Mouse (Mus musculus): ENCODE results near the gene Uvrag. TPM values are rescaled to one million over a fixed set of nuclear protein-coding genes. Genes with fewer than 3 reads are reported as not detected.

Gene Uvrag
- polyA plus RNA-seq, 1 experiment from 2014 or later: 16.5 TPM

- 72% methylated on average over 2 of the region's 2 CpGs for WGBS
- H3K9me3 ChIP-seq: no peaks in the 10 kb centered on the region
Measured at GRCm38 (mm10) chr7:98985935-98986334, 155.0 kb downstream of the Uvrag start.

GRCm38 (mm10) chr7:98985489-98985888, 155.5 kb downstream of the Uvrag start:
- Histone ChIP-seq H3K9ac (no peak overlapping the region), H3K9me3 (no peaks in the 10 kb centered on the region), H3K27ac (0 out of 2 replicates have a peak overlapping the region, but pooled peaks have one; percentile 16), H3K4me2 (no peak overlapping the region), H3K36me3 (peaks cover 18% of the 10 kb centered on the region; the same call in 1 of the 2 replicates), H3K4me3 (no peak overlapping the region), H3K4me1 (peaks cover 42% of the 10 kb centered on the region), H3K27me3 (no peaks in the 10 kb centered on the region)
- no peak for ATAC-seq (ENCODE audit: insufficient number of reproducible peaks, insufficient read depth, low FRiP score, low TSS enrichment, low read depth)
- 62% methylated on average over 6 of the region's 6 CpGs for WGBS

More at GRCm38 (mm10) chr7:98985935-98986334, 155.0 kb downstream of the Uvrag start:
- Histone ChIP-seq H3K27ac (0 out of 2 replicates have a peak overlapping the region, but pooled peaks have one; percentile 16), H3K4me3 (no peak overlapping the region), H3K4me2 (no peak overlapping the region), H3K27me3 (no peaks in the 10 kb centered on the region), H3K9ac (no peak overlapping the region), H3K36me3 (peaks cover 18% of the 10 kb centered on the region; the same call in 1 of the 2 replicates), H3K4me1 (peaks cover 42% of the 10 kb centered on the region)
- ATAC-seq (ENCODE audit: insufficient number of reproducible peaks, insufficient read depth, low FRiP score, low TSS enrichment, low read depth): no peak

GRCm38 (mm10) chr7:98984319-98984718, 156.6 kb downstream of the Uvrag start:
- Histone ChIP-seq H3K4me2 (no peak overlapping the region), H3K9me3 (no peaks in the 10 kb centered on the region), H3K27me3 (no peaks in the 10 kb centered on the region), H3K27ac (0 out of 2 replicates have a peak overlapping the region, but pooled peaks have one; percentile 12), H3K9ac (no peak overlapping the region), H3K4me1 (peaks cover 42% of the 10 kb centered on the region), H3K36me3 (peaks cover 20% of the 10 kb centered on the region), H3K4me3 (no peak overlapping the region)
- ATAC-seq (ENCODE audit: insufficient number of reproducible peaks, insufficient read depth, low FRiP score, low TSS enrichment, low read depth): no peak
- WGBS: 32% methylated on average over 7 of the region's 7 CpGs

- no peak overlapping the region for H3K9ac ChIP-seq
- peaks cover 18% of the 10 kb centered on the region for H3K36me3 ChIP-seq
- ATAC-seq (ENCODE audit: insufficient number of reproducible peaks, insufficient read depth, low FRiP score, low TSS enrichment, low read depth): no peak
- peaks cover 42% of the 10 kb centered on the region for H3K4me1 ChIP-seq
- H3K27ac ChIP-seq: no peak overlapping the region
- no peaks in the 10 kb centered on the region for H3K9me3 ChIP-seq
- no peak overlapping the region for H3K4me3 ChIP-seq
- H3K4me2 ChIP-seq: no peak overlapping the region
- no peaks in the 10 kb centered on the region for H3K27me3 ChIP-seq
- WGBS: 31% methylated on average over 12 of the region's 12 CpGs
Measured at GRCm38 (mm10) chr7:98983058-98983457, 157.9 kb downstream of the Uvrag start.

GRCm38 (mm10) chr7:98981423-98981822, 159.5 kb downstream of the Uvrag start:
- H3K4me3 ChIP-seq: no peak overlapping the region
- H3K27ac ChIP-seq: no peak overlapping the region
- H3K4me1 ChIP-seq: peaks cover 48% of the 10 kb centered on the region
- no peaks in the 10 kb centered on the region for H3K9me3 ChIP-seq
- 74% methylated on average over 6 of the region's 6 CpGs for WGBS
- no peak overlapping the region for H3K4me2 ChIP-seq
- ATAC-seq (ENCODE audit: insufficient number of reproducible peaks, insufficient read depth, low FRiP score, low TSS enrichment, low read depth): no peak
- no peaks in the 10 kb centered on the region for H3K27me3 ChIP-seq
- H3K9ac ChIP-seq: no peak overlapping the region
- peaks cover 10% of the 10 kb centered on the region; the same call in 1 of the 2 replicates for H3K36me3 ChIP-seq

- no peak overlapping the region for H3K4me2 ChIP-seq
- H3K27me3 ChIP-seq: no peaks in the 10 kb centered on the region
- no peak for ATAC-seq (ENCODE audit: insufficient number of reproducible peaks, insufficient read depth, low FRiP score, low TSS enrichment, low read depth)
- no peaks in the 10 kb centered on the region for H3K9me3 ChIP-seq
- no peak overlapping the region; the same call in 1 of the 2 replicates for H3K27ac ChIP-seq
- no peak overlapping the region for H3K9ac ChIP-seq
- H3K4me1 ChIP-seq: peaks cover 13% of the 10 kb centered on the region
- WGBS: 68% methylated on average over 12 of the region's 12 CpGs
- H3K36me3 ChIP-seq: peaks cover 4% of the 10 kb centered on the region; the same call in 1 of the 2 replicates
- no peak overlapping the region for H3K4me3 ChIP-seq
Measured at GRCm38 (mm10) chr7:98976839-98977457, 164.0 kb downstream of the Uvrag start.

- 32% methylated on average over 4 of the region's 4 CpGs for WGBS
- peaks cover 5% of the 10 kb centered on the region; the same call in 1 of the 2 replicates for H3K36me3 ChIP-seq
- peaks cover 20% of the 10 kb centered on the region for H3K4me1 ChIP-seq
- H3K27me3 ChIP-seq: no peaks in the 10 kb centered on the region
- no peak overlapping the region for H3K4me2 ChIP-seq
- H3K9me3 ChIP-seq: no peaks in the 10 kb centered on the region
- H3K4me3 ChIP-seq: no peak overlapping the region
- H3K9ac ChIP-seq: no peak overlapping the region
- ATAC-seq (ENCODE audit: insufficient number of reproducible peaks, insufficient read depth, low FRiP score, low TSS enrichment, low read depth): no peak
- no peak overlapping the region for H3K27ac ChIP-seq
Measured at GRCm38 (mm10) chr7:98974590-98974989, 166.4 kb downstream of the Uvrag start.

GRCm38 (mm10) chr7:98970721-98971120, 170.2 kb downstream of the Uvrag start:
- no peaks in the 10 kb centered on the region; the same call in none of the 2 replicates for H3K27me3 ChIP-seq
- H3K4me2 ChIP-seq: no peak overlapping the region
- 75% methylated on average over 5 of the region's 5 CpGs for WGBS
- peaks cover 8% of the 10 kb centered on the region; the same call in 1 of the 2 replicates for H3K36me3 ChIP-seq
- no peak overlapping the region for H3K4me3 ChIP-seq
- 0 out of 2 replicates have a peak, but pooled peaks cover 4% of the 10 kb centered on the region for H3K9me3 ChIP-seq
- no peak overlapping the region for H3K9ac ChIP-seq
- no peak overlapping the region; the same call in 1 of the 2 replicates for H3K27ac ChIP-seq
- ATAC-seq (ENCODE audit: insufficient number of reproducible peaks, insufficient read depth, low FRiP score, low TSS enrichment, low read depth): no peak
- H3K4me1 ChIP-seq: peaks cover 31% of the 10 kb centered on the region

GRCm38 (mm10) chr7:98968741-98969395, 172.1 kb downstream of the Uvrag start:
- Histone ChIP-seq H3K4me3 (no peak overlapping the region), H3K4me2 (no peak overlapping the region), H3K9ac (no peak overlapping the region), H3K36me3 (peaks cover 8% of the 10 kb centered on the region; the same call in 1 of the 2 replicates), H3K27me3 (no peaks in the 10 kb centered on the region; the same call in none of the 2 replicates), H3K27ac (no peak overlapping the region), H3K4me1 (peaks cover 27% of the 10 kb centered on the region), H3K9me3 (0 out of 2 replicates have a peak, but pooled peaks cover 4% of the 10 kb centered on the region)
- no peak for ATAC-seq (ENCODE audit: insufficient number of reproducible peaks, insufficient read depth, low FRiP score, low TSS enrichment, low read depth)
- 75% methylated on average over 8 of the region's 8 CpGs for WGBS

GRCm38 (mm10) chr7:98968082-98968674, 172.8 kb downstream of the Uvrag start:
- peak overlapping the region; percentile 41 for H3K4me2 ChIP-seq
- 0 out of 2 replicates have a peak, but pooled peaks cover 4% of the 10 kb centered on the region for H3K9me3 ChIP-seq
- no peak overlapping the region for H3K9ac ChIP-seq
- H3K4me1 ChIP-seq: peaks cover 32% of the 10 kb centered on the region
- peaks cover 8% of the 10 kb centered on the region; the same call in 1 of the 2 replicates for H3K36me3 ChIP-seq
- ATAC-seq (ENCODE audit: insufficient number of reproducible peaks, insufficient read depth, low FRiP score, low TSS enrichment, low read depth): no peak
- no peak overlapping the region for H3K27ac ChIP-seq
- no peaks in the 10 kb centered on the region; the same call in none of the 2 replicates for H3K27me3 ChIP-seq
- WGBS: 9% methylated on average over 16 of the region's 16 CpGs
- H3K4me3 ChIP-seq: 0 out of 2 replicates have a peak overlapping the region, but pooled peaks have one; percentile 1

- H3K36me3 ChIP-seq: peaks cover 8% of the 10 kb centered on the region; the same call in 1 of the 2 replicates
- WGBS: 28% methylated on average over 7 of the region's 7 CpGs
- H3K4me1 ChIP-seq: peaks cover 37% of the 10 kb centered on the region
- ATAC-seq (ENCODE audit: insufficient number of reproducible peaks, insufficient read depth, low FRiP score, low TSS enrichment, low read depth): no peak
- H3K4me2 ChIP-seq: peak overlapping the region; percentile 41; the same call in 1 of the 2 replicates
- no peak overlapping the region for H3K9ac ChIP-seq
- H3K4me3 ChIP-seq: no peak overlapping the region
- no peaks in the 10 kb centered on the region; the same call in none of the 2 replicates for H3K27me3 ChIP-seq
- H3K27ac ChIP-seq: no peak overlapping the region
- H3K9me3 ChIP-seq: 0 out of 2 replicates have a peak, but pooled peaks cover 4% of the 10 kb centered on the region
Measured at GRCm38 (mm10) chr7:98967672-98968071, 173.3 kb downstream of the Uvrag start.

All from embryonic facial prominence, embryonic 13.5 days (tissue).